Mouse (Mus musculus) bone marrow macrophage, adult 2 months (primary cell): ENCODE measurements around the gene Sec22b. TPM values are rescaled to one million over a fixed set of nuclear protein-coding genes. Genes with fewer than 3 reads are reported as not detected.

ENCODE experiments used
- H3K27ac ChIP-seq: 2 replicates; pipeline ENCODE4 v1.5.1; 2012; ENCODE audit warnings: low read depth, low read length; ENCODE audit not compliant: insufficient read depth
- H3K4me1 ChIP-seq: 2 replicates; pipeline ENCODE4 v1.6.1; 2012; ENCODE audit warnings: low read length; ENCODE audit not compliant: control insufficient read depth, insufficient read depth
- H3K4me3 ChIP-seq: 2 replicates; pipeline ENCODE4 v1.5.1; 2012; ENCODE audit warnings: mild to moderate bottlenecking, low read length, moderate library complexity; ENCODE audit not compliant: insufficient read depth
- CTCF ChIP-seq: IDR thresholded peaks from 2 replicates; pipeline ENCODE4 v1.5.1; 2012; ENCODE audit warnings: low read depth, mild to moderate bottlenecking, low read length, moderate library complexity
- POLR2A ChIP-seq: IDR thresholded peaks from 2 replicates; pipeline ENCODE4 v1.6.1; 2012; ENCODE audit warnings: mild to moderate bottlenecking, low read depth, low read length, borderline replicate concordance
- polyA plus RNA-seq: library from polyadenylated mRNA; stranded (reverse); fragments of >200 nt; gene quantifications from 2 replicates; pipeline ENCODE4 v1.2.4, GENCODE M21; 2012; ENCODE audit not compliant: missing spikeins, insufficient read depth, insufficient read length

Gene Sec22b
- polyA plus RNA-seq, 1 experiment: 69.9 TPM

DNA sequence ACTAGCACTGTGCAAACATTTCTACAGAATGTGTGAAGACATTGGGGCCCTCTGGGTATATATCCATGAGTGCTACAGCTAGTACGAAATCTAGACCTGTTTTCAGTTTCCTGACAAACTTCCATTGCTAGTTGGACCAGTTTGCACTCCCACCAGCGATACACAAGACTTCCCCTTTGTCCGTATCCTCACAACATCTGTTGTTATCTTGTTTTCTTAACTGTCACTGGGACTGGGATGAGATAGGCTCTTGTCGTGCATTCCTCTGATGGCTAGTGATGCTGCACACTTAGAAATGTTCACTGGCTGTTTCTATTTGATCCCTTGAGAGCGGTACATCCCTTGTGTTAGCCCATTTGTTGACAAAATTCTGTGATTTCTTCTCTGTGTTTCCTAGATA, 49.0 kb downstream of the Sec22b start:
- TF ChIP-seq CTCF (no peak), POLR2A (no peak)
- Histone ChIP-seq H3K27ac (no peak overlapping the region), H3K4me1 (peaks cover 19% of the 10 kb centered on the region), H3K4me3 (no peak overlapping the region)

DNA sequence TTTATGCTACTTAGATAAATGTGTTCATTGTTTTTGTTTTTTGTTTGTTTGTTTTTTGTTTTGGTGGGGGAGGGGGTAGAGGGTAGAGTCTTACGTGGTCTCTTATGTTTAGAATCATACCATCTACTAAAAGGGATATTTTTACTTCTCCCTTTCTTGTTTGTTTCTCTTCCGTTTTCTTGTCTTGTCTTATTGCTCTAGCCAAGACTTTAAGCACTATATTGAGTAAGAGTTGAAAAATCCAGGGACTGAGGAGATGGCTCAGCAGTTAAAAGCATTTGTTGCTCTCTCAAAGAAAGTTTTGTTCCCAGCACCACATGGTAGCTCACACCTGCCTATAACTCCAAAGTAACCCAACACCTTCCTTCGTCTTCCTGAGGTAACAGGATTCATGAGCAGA, 50.1 kb downstream of the Sec22b start:
- Histone ChIP-seq H3K27ac (peak overlapping the region; percentile 60), H3K4me3 (no peak overlapping the region)

DNA sequence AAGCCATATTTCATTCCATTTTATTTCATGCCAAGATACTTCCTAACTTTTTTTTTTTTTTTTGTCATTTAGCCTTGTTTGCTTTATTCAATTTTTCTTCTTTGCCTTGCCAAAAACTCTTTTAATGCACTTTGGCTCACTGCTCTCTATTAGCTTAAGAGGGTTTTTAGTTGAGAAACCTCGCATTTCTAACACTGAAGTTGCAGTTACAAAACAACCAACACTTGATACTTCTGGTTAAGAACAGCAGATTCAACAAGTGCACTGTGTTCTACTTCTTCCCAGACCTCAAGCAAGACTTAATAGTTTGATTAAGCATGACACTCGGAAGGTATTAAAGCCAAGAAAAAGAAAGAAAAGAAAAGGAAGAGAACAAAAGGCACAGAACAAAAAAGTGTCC, 52.2 kb downstream of the Sec22b start:
- Histone ChIP-seq H3K4me1 (peaks cover 39% of the 10 kb centered on the region), H3K4me3 (no peak overlapping the region), H3K27ac (no peak overlapping the region)
- TF ChIP-seq POLR2A (no peak), CTCF (no peak)

More for the DNA sequence above, 50.1 kb downstream of the Sec22b start:
- no peak for TF ChIP-seq POLR2A
- TF ChIP-seq CTCF: no peak
- H3K4me1 ChIP-seq: peaks cover 23% of the 10 kb centered on the region

- no peak overlapping the region for H3K4me3 ChIP-seq
- TF ChIP-seq POLR2A: no peak
- TF ChIP-seq CTCF: no peak
- H3K27ac ChIP-seq: no peak overlapping the region
- peaks cover 29% of the 10 kb centered on the region for H3K4me1 ChIP-seq
These were observed 55.3 kb downstream of the Sec22b start for GRCm38 (mm10) chr3:97956322-97956721.

DNA sequence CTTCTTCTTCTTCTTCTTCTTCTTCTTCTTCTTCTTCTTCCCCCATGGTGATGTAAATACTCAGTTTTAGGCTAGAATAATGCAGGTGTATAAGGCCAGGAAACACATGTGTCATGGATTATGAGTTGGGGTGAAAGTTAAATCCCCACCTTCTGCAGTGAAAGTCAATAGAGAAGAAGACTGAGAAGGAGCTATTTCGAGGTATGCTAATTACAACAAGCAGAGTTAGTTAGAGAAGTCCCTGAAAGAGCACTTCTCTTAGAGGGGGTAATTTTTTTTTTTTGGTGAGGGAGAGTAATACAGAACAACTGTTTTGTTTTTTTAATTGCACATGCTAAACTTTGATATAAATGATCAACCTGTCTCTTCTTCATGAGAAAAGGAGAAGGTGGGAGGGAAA, 55.9 kb downstream of the Sec22b start:
- TF ChIP-seq POLR2A: no peak
- no peak for TF ChIP-seq CTCF
- H3K27ac ChIP-seq: no peak overlapping the region
- H3K4me1 ChIP-seq: peaks cover 24% of the 10 kb centered on the region
- H3K4me3 ChIP-seq: no peak overlapping the region

GRCm38 (mm10) chr3:97960783-97961594, 60.0 kb downstream of the Sec22b start:
- TF ChIP-seq CTCF (no peak), POLR2A (no peak)
- peaks cover 34% of the 10 kb centered on the region for H3K4me1 ChIP-seq
- H3K27ac ChIP-seq: no peak overlapping the region
- H3K4me3 ChIP-seq: no peak overlapping the region

DNA sequence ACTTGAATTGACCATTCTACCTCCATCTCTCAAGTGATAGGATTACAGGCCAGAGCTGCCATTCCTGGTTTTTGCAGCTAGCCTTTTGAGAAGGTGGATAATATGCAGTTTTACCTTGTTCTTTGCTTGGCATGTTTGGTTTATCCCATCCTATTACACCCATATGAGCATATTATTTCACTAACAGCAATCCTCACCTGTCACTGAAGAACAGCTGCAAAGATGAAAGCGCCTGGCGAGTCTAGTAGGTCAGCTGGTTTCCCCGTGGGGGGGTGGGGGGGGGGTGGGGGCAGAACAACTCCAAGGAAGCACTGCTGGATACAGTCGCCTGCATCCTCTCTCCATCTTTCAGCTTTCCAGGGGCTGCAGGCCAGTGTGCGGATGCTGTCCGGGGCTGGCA, 61.0 kb downstream of the Sec22b start:
- Histone ChIP-seq H3K4me3 (no peak overlapping the region), H3K4me1 (peaks cover 28% of the 10 kb centered on the region), H3K27ac (no peak overlapping the region)
- TF ChIP-seq POLR2A (no peak), CTCF (no peak)

- Histone ChIP-seq H3K4me1 (peaks cover 17% of the 10 kb centered on the region), H3K4me3 (no peak overlapping the region), H3K27ac (peak overlapping the region; percentile 84)
- TF ChIP-seq POLR2A (no peak), CTCF (no peak)
These were observed 63.9 kb downstream of the Sec22b start for GRCm38 (mm10) chr3:97964878-97965353.

DNA sequence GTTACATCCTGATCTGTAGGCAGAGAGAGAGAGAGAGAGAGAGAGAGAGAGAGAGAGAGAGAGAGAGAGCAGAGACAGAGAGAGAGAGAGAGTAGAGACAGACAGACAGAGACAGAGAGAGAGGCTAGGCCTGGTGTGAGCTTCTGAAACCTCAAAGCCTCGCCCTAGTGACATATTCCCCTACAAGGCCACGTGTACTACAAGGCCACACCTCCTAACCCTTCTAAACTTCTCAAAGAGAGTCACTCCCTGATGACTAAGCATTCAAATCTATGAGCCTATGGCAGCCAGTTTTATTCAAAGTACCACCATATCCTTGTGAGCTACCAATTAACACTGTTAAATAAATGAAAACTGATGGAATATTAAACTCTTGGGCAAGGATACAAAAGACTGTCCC, 66.6 kb downstream of the Sec22b start:
- Histone ChIP-seq H3K4me1 (peaks cover 22% of the 10 kb centered on the region), H3K27ac (no peak overlapping the region), H3K4me3 (no peak overlapping the region)
- no peak for TF ChIP-seq CTCF
- TF ChIP-seq POLR2A: no peak

- no peak for TF ChIP-seq POLR2A
- no peak for TF ChIP-seq CTCF
- Histone ChIP-seq H3K4me1 (peaks cover 22% of the 10 kb centered on the region), H3K4me3 (no peak overlapping the region), H3K27ac (no peak overlapping the region)
These were observed 67.2 kb downstream of the Sec22b start for GRCm38 (mm10) chr3:97968191-97968590.
